Mouse (Mus musculus) CH12.LX (cell line): ENCODE measurements around the gene St3gal3. TPM values are rescaled to one million over a fixed set of nuclear protein-coding genes. Genes with fewer than 3 reads are reported as not detected.

Source experiments
- DNase-seq: peaks from one replicate; pipeline ENCODE4 v3.0.0-alpha.2; 2013; ENCODE audit errors: extremely low read depth
- H3K27ac ChIP-seq: 2 replicates; pipeline ENCODE4 v1.5.1; 2012; ENCODE audit warnings: low read depth, mild to moderate bottlenecking, control low read depth, moderate library complexity; ENCODE audit not compliant: insufficient read depth
- H3K27me3 ChIP-seq: replicated peaks from 2 replicates; pipeline ENCODE3; 2012; ENCODE audit warnings: inconsistent platforms
- H3K36me3 ChIP-seq, 2 experiments: replicated peaks in 1 of 2; 2 replicates each; pipeline versions ENCODE3 to v1.6.1; 2012; ENCODE audit warnings: inconsistent platforms in 1 of 2, low read length in 1 of 2, mild to moderate bottlenecking in 1 of 2, mixed read lengths in 1 of 2, moderate library complexity in 1 of 2; ENCODE audit not compliant: control insufficient read depth in 1 of 2, insufficient read depth in 1 of 2
- H3K4me1 ChIP-seq, 2 experiments: 2 replicates each; pipeline ENCODE4 v1.6.1; 2012; ENCODE audit warnings: inconsistent platforms in 1 of 2, moderate library complexity in 1 of 2; ENCODE audit not compliant: insufficient read depth in 2 of 2, control insufficient read depth in 1 of 2
- H3K4me2 ChIP-seq: 2 replicates; pipeline ENCODE4 v1.6.1; 2012; ENCODE audit warnings: low read depth, mild to moderate bottlenecking, control low read depth; ENCODE audit not compliant: poor library complexity, insufficient read depth, severe bottlenecking
- H3K4me3 ChIP-seq, 3 experiments: fragments of 150-350 bp in 1 of 3; sonication (generic) in 1 of 3; replicated peaks in 1 of 3; 2 replicates each; pipeline versions ENCODE3 to v1.5.1; 2011 to 2012; ENCODE audit warnings: low read depth in 2 of 3, low read length in 2 of 3, mild to moderate bottlenecking in 2 of 3, moderate library complexity in 2 of 3, control low read depth in 1 of 3, improper control_type of control experiment in 1 of 3, inconsistent platforms in 1 of 3, mixed read lengths in 1 of 3; ENCODE audit not compliant: poor library complexity in 1 of 3
- H3K79me2 ChIP-seq: replicated peaks from 2 replicates; pipeline ENCODE4 v1.6.1; 2012; ENCODE audit warnings: mild to moderate bottlenecking, moderate library complexity; ENCODE audit not compliant: control insufficient read depth, poor library complexity, insufficient read depth, severe bottlenecking; ENCODE audit errors: extremely low read depth
- H3K9ac ChIP-seq: 2 replicates; pipeline ENCODE4 v1.6.1; 2012; ENCODE audit warnings: low read depth, mild to moderate bottlenecking, control low read depth, moderate library complexity; ENCODE audit not compliant: insufficient read depth
- H3K9me3 ChIP-seq: replicated peaks from 2 replicates; pipeline ENCODE3; 2012; ENCODE audit warnings: low read length, inconsistent platforms, mixed read lengths
- CHD2 ChIP-seq: IDR thresholded peaks from 2 replicates; pipeline ENCODE4 v1.6.1; 2011; ENCODE audit warnings: low read length, improper control_type of control experiment
- E2F4 ChIP-seq: IDR thresholded peaks from 2 replicates; pipeline ENCODE4 v1.6.1; 2011; ENCODE audit warnings: low read depth, low read length, improper control_type of control experiment; ENCODE audit not compliant: insufficient replicate concordance
- ELF1 ChIP-seq: IDR thresholded peaks from 2 replicates; pipeline ENCODE4 v1.6.1; 2014; ENCODE audit warnings: low read depth, mild to moderate bottlenecking, inconsistent platforms, low read length, improper control_type of control experiment
- GABPA ChIP-seq: IDR thresholded peaks from 2 replicates; pipeline ENCODE4 v1.6.1; 2012; ENCODE audit warnings: low read depth, low read length, improper control_type of control experiment, inconsistent platforms; ENCODE audit not compliant: insufficient replicate concordance
- JUND ChIP-seq: conservative IDR thresholded peaks from 2 replicates; pipeline ENCODE4 v1.6.1; 2011; ENCODE audit warnings: low read depth, low read length, improper control_type of control experiment
- MAFK ChIP-seq: IDR thresholded peaks from 2 replicates; pipeline ENCODE4 v1.6.1; 2011; ENCODE audit warnings: low read length, improper control_type of control experiment; ENCODE audit not compliant: insufficient replicate concordance
- MXI1 ChIP-seq: IDR thresholded peaks from 2 replicates; pipeline ENCODE4 v1.6.1; 2011; ENCODE audit warnings: mild to moderate bottlenecking, low read depth, low read length, improper control_type of control experiment
- NELFE ChIP-seq: IDR thresholded peaks from 2 replicates; pipeline ENCODE4 v1.6.1; 2011; ENCODE audit warnings: low read depth, low read length, improper control_type of control experiment
- NRF1 ChIP-seq: IDR thresholded peaks from 2 replicates; pipeline ENCODE4 v1.6.1; 2014; ENCODE audit warnings: low read depth, mild to moderate bottlenecking, inconsistent platforms, low read length, improper control_type of control experiment, moderate library complexity
- POLR2A ChIP-seq: IDR thresholded peaks from 2 replicates; pipeline ENCODE4 v1.6.1; 2011; ENCODE audit warnings: low read depth, mild to moderate bottlenecking, improper control_type of control experiment, low read length
- POLR2AphosphoS2 ChIP-seq: IDR thresholded peaks from 2 replicates; pipeline ENCODE4 v1.6.1; 2011; ENCODE audit warnings: low read depth, low read length, improper control_type of control experiment
- RAD21 ChIP-seq: IDR thresholded peaks from 2 replicates; pipeline ENCODE4 v1.6.1; 2011; ENCODE audit warnings: low read depth, mild to moderate bottlenecking, low read length, improper control_type of control experiment, moderate library complexity
- SIN3A ChIP-seq: IDR thresholded peaks from 2 replicates; pipeline ENCODE4 v1.6.1; 2012; ENCODE audit warnings: low read length, improper control_type of control experiment, inconsistent platforms
- TBP ChIP-seq: conservative IDR thresholded peaks from 2 replicates; pipeline ENCODE4 v1.6.1; 2011; ENCODE audit warnings: low read depth, low read length, improper control_type of control experiment
- TCF12 ChIP-seq: IDR thresholded peaks from 2 replicates; pipeline ENCODE4 v1.6.1; 2014; ENCODE audit warnings: low read depth, mild to moderate bottlenecking, inconsistent platforms, low read length, improper control_type of control experiment
- UBTF ChIP-seq: IDR thresholded peaks from 2 replicates; pipeline ENCODE4 v1.6.1; 2012; ENCODE audit warnings: low read depth, mild to moderate bottlenecking, inconsistent platforms, low read length, improper control_type of control experiment, moderate library complexity
- USF2 ChIP-seq: conservative IDR thresholded peaks from 2 replicates; pipeline ENCODE4 v1.6.1; 2011; ENCODE audit warnings: low read depth, low read length, improper control_type of control experiment
- ZC3H11A ChIP-seq: IDR thresholded peaks from 2 replicates; pipeline ENCODE4 v1.6.1; 2012; ENCODE audit warnings: low read depth, mild to moderate bottlenecking, inconsistent platforms, low read length, improper control_type of control experiment
- ZKSCAN1 ChIP-seq: IDR thresholded peaks from 2 replicates; pipeline ENCODE4 v1.6.1; 2012; ENCODE audit warnings: low read depth, inconsistent platforms, low read length, improper control_type of control experiment, borderline replicate concordance
- ZMIZ1 ChIP-seq: IDR thresholded peaks from 2 replicates; pipeline ENCODE4 v1.6.1; 2012; ENCODE audit warnings: low read depth, mild to moderate bottlenecking, inconsistent platforms, low read length, improper control_type of control experiment
- dilution Hi-C: fragments of 300-500 bp; cut with MboI; formaldehyde crosslinking; loops from 2 replicates; pipeline ENCODE4 v1.14.3; 2020; ENCODE audit warnings: low sequenced_read_pairs; ENCODE audit not compliant: extremely low pct_unique_long_range_greater_than_20kb, extremely low pct_ligation_motif_present
- in situ Hi-C: fragments of 300-500 bp; cut with MboI; formaldehyde crosslinking; loops from 3 replicates; pipeline ENCODE4 v1.14.3; 2019; ENCODE audit warnings: low sequenced_read_pairs, low pct_ligation_motif_present, low pct_unique_long_range_greater_than_20kb, mixed read lengths
- polyA plus RNA-seq: library from polyadenylated mRNA; unstranded; fragments of >175 nt; gene quantifications from 2 replicates; pipeline ENCODE4 v1.2.1, GENCODE M21; 2012; ENCODE audit warnings: low read depth; ENCODE audit not compliant: insufficient read length
- total RNA-seq, 2 experiments: library from RNA; depleted of rRNA; stranded (reverse); fragments of 300-350 nt in 1 of 2; fragments of >200 nt in 1 of 2; gene quantifications; 2 replicates each; pipeline ENCODE4 v1.2.3; 2012 to 2014

The St3gal3 gene
- total and polyA plus RNA-seq, 3 experiments, result 7.1 to 10.1 (median 8.2) TPM

DNA sequence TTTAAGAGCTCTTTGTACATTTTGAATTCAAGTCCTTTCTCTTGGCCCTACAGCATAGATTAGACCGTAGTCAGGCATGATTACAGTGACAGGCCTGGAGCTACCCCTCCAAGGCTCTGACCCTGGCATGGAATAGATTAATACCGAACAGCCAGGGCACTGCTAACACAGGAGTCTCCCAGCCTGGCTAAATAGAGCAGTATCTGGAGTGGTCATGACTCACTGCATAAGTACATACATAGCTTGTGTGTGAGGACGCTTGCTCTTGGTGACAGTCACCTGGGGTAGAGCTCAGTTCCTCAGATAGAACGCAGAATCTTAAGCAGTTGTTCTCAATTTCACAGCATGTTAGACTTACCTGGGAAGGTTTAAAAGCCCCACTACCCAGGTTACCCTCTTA lies 112.3 kb downstream of the St3gal3 start:
- dilution Hi-C loops, result no loop called here
- TF ChIP-seq ELF1 (no peak), NRF1 (no peak), SIN3A (no peak), TBP (no peak)
- TF ChIP-seq, all 38 proteins: peak for 0
- Histone ChIP-seq H3K9me3 (no peaks in the 10 kb centered on the region), H3K4me2 (no peak overlapping the region), H3K4me3 (no peak overlapping the region), H3K36me3 (peaks cover 0 to 14% of the 10 kb centered on the region in 2 experiments), H3K27ac (no peak overlapping the region), H3K4me1 (no peaks in the 10 kb centered on the region), H3K79me2 (no peaks in the 10 kb centered on the region), H3K9ac (no peak overlapping the region), H3K27me3 (no peaks in the 10 kb centered on the region)
- in situ Hi-C loops, result no loop called here
- no peak for DNase-seq

DNA sequence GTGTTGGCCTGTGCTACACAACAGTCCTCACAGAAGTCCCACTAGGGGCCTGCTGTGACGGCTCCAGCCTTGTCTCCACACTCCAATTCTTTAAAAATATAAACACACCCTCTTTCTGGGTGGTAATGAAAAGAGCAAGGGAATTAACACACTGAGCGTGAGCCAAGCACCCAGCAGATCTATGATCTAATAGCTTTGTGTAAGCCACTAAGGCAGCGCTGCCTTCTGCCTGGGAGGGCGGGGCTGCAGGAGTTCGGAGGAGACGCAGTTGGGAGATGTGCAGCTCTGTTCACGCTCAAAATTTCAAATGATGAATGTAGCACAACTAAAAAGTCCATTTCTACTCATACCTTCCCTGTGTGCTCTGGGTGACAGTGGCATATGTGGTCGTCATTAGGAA lies 115.1 kb downstream of the St3gal3 start:
- no peak for TF ChIP-seq ZC3H11A
- no peak for TF ChIP-seq RAD21
- TF ChIP-seq POLR2A, result no peak
- TF ChIP-seq MAFK, result no peak
- no peak for TF ChIP-seq MXI1
- no peak for TF ChIP-seq GABPA
- no peak overlapping the region for H3K27ac ChIP-seq
- H3K27me3 ChIP-seq, result no peaks in the 10 kb centered on the region
- dilution Hi-C loops, result no loop called here
- in situ Hi-C loops, result no loop called here
- no peaks in the 10 kb centered on the region for H3K79me2 ChIP-seq
- no peak for DNase-seq
- no peaks in the 10 kb centered on the region for H3K9me3 ChIP-seq
- no peak overlapping the region for H3K9ac ChIP-seq
- H3K4me3 ChIP-seq, result no peak overlapping the region
- H3K4me2 ChIP-seq, result no peak overlapping the region
- H3K4me1 ChIP-seq, result no peaks in the 10 kb centered on the region
- H3K36me3 ChIP-seq, result peaks cover 0 to 17% of the 10 kb centered on the region in 2 experiments

DNA sequence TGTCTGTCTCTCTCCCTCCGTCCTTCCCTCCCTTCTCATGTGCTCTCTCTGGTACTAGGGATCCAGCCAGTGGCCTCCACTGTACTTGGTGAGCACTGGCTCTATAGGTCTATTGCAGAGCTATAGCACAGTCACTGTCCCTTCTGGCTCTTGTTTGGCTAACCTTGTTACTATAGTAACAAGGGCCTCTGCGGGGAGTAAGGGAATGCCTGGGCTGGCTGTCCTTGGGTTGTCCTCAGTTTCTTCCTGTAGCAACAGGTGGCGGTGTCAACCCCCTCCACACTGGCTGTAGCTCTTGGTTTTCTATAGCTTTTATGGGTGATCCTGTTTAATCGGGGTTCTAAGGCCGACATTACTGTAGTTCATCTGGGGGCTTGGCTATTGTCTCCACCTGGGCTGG lies 115.5 kb downstream of the St3gal3 start:
- no peaks in the 10 kb centered on the region for H3K4me1 ChIP-seq
- in situ Hi-C loops (no loop called here), dilution Hi-C loops (no loop called here)
- no peak overlapping the region for H3K4me2 ChIP-seq
- no peak overlapping the region for H3K4me3 ChIP-seq
- no peaks in the 10 kb centered on the region for H3K79me2 ChIP-seq
- H3K27me3 ChIP-seq, result no peaks in the 10 kb centered on the region
- H3K36me3 ChIP-seq, result peaks cover 0 to 21% of the 10 kb centered on the region in 2 experiments
- DNase-seq, result no peak
- H3K9ac ChIP-seq, result no peak overlapping the region
- TF ChIP-seq CHD2 (no peak), MAFK (no peak), ZKSCAN1 (no peak), USF2 (no peak), UBTF (no peak), POLR2AphosphoS2 (no peak), NELFE (no peak), TCF12 (no peak), E2F4 (no peak), JUND (no peak), RAD21 (no peak), ZMIZ1 (no peak)
- no peak overlapping the region for H3K27ac ChIP-seq
- no peaks in the 10 kb centered on the region for H3K9me3 ChIP-seq
